Mouse (Mus musculus) G1E (cell line): ENCODE data around the gene Pgbd5. TPM values are rescaled to one million over a fixed set of nuclear protein-coding genes. Genes with fewer than 3 reads are reported as not detected.

Source experiments
- ATAC-seq: 2 replicates; pipeline ENCODE4 v1.8.0; 2016; ENCODE audit warnings: mild to moderate bottlenecking; ENCODE audit not compliant: insufficient number of reproducible peaks, poor library complexity, low FRiP score, severe bottlenecking; ENCODE audit errors: extremely low read depth
- DNase-seq: peaks from one replicate; pipeline ENCODE4 v3.0.0; 2012; ENCODE audit warnings: low spot score
- H3K27me3 ChIP-seq: 2 replicates; pipeline ENCODE4 v1.6.1; 2012; ENCODE audit warnings: mild to moderate bottlenecking, low read length, inconsistent platforms; ENCODE audit not compliant: insufficient read depth
- H3K36me3 ChIP-seq: replicated peaks from 2 replicates; pipeline ENCODE3; 2012; ENCODE audit warnings: mild to moderate bottlenecking, inconsistent platforms
- H3K4me1 ChIP-seq: 2 replicates; pipeline ENCODE4 v1.6.1; 2012; ENCODE audit warnings: low read depth, low read length, inconsistent platforms, mixed read lengths; ENCODE audit not compliant: insufficient read depth
- H3K4me3 ChIP-seq: 2 replicates; pipeline ENCODE4 v1.5.1; 2012; ENCODE audit warnings: low read depth, mild to moderate bottlenecking, inconsistent platforms, low read length, moderate library complexity, mixed read lengths
- H3K9me3 ChIP-seq: replicated peaks from 2 replicates; pipeline ENCODE4 v1.6.1; 2012; ENCODE audit warnings: inconsistent platforms
- CTCF ChIP-seq: IDR thresholded peaks from 2 replicates; pipeline ENCODE4 v1.5.1; 2012; ENCODE audit warnings: low read depth, low read length, inconsistent platforms, mixed read lengths
- GATA1 ChIP-seq: IDR thresholded peaks from 2 replicates; pipeline ENCODE4 v1.6.1; 2012; ENCODE audit warnings: borderline replicate concordance, low read length, inconsistent platforms, mixed read lengths
- GATA2 ChIP-seq: IDR thresholded peaks from 2 replicates; pipeline ENCODE4 v1.6.1; 2012; ENCODE audit warnings: low read depth, low read length, inconsistent platforms, borderline replicate concordance
- POLR2AphosphoS5 ChIP-seq: IDR thresholded peaks from 2 replicates; pipeline ENCODE4 v1.6.1; 2012; ENCODE audit warnings: low read depth, low read length, inconsistent platforms; ENCODE audit not compliant: insufficient replicate concordance
- TAL1 ChIP-seq: conservative IDR thresholded peaks from 2 replicates; pipeline ENCODE4 v1.6.1; 2012; ENCODE audit warnings: low read depth, low read length, inconsistent platforms, mixed read lengths
- polyA plus RNA-seq: library from polyadenylated mRNA; stranded (reverse); fragments of >175 nt; gene quantifications from 2 replicates; pipeline ENCODE4 v1.2.3, GENCODE M21; 2012
- total RNA-seq, 2 experiments: library from RNA; stranded (forward) in 1 of 2; stranded (reverse) in 1 of 2; fragments of 200-1000 nt in 1 of 2; fragments of >200 nt in 1 of 2; fragmentation: Nextera tagmentation in 1 of 2; gene quantifications; 2 replicates each; pipeline ENCODE4 v1.2.3; 2014 to 2017

The Pgbd5 gene
- total RNA-seq (2014; fragmentation: Nextera tagmentation), result not detected in 2 replicates
- 0.12 and 0.22 TPM in 2 replicates for total RNA-seq (2017)
- not detected in 2 replicates for polyA plus RNA-seq

DNA sequence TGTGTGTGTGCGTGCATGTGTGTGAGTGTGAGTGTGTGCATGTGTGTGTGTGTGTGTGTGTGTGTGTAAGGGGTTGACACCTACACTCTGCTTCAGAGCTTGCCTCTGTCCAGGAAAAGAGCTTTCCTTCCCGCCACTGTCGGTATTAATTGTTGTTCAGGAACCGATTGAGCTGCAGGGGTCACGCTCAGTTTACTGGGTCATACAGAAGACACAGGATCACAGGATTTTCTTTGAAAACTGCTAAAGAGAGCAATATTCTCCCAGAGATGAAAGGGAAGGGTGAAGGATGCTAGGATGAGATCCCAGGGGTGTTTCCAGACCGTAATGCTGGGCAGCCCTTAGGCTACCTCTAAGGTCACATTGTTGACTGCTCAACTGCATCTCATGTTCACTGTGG, at the start of gene Pgbd5:
Gene Pgbd5 (minus strand): TSS at position 101 of the 400 bp plus-strand sequence.
- DNase-seq (no peak), ATAC-seq (no peak)
- H3K4me1 ChIP-seq, result no peaks in the 10 kb centered on the region
- H3K9me3 ChIP-seq, result peaks cover 23% of the 10 kb centered on the region
- H3K36me3 ChIP-seq, result no peaks in the 10 kb centered on the region
- no peaks in the 10 kb centered on the region for H3K27me3 ChIP-seq
- no peak for TF ChIP-seq POLR2AphosphoS5
- no peak for TF ChIP-seq TAL1
- TF ChIP-seq CTCF, result no peak
- TF ChIP-seq GATA2, result no peak
- no peak for TF ChIP-seq GATA1
- H3K4me3 ChIP-seq, result no peak within 1 kb of the TSS

DNA sequence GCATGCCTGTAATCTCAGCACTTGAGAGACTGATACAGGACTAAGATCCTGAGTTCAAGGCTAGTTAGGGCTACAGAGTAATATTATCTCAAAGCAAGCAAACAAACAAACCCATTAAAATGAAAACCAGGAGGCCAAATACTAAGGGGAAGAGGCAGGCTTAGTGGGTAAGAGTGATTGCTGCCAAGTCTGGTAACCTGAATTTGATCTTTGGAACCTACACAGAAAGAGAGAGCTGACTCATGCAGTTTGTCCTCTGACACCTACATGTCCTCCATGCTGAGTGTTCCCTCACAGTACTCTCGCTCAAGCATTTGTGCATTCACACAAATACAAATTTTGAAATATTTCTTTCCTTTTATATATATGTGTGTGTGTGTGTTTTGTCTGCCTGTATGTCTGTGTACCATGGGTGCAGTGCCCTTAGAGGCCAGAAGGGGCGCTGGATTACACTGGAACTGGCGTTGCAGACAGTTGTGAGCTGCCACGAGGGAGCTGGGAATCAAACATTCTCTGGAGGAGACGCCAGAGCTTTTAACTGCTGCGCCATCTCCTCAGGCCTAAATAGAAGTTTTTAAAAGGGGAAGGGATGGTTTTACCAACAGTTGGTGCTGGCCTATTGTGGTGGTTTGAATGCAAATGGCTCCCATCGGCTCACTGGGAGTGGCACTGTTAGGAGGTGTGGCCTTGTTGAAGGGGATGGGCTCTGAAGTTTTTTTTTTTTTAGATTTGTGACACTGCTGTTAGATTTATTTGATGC, 44.1 kb upstream of the Pgbd5 start:
- ATAC-seq, result no peak
- TF ChIP-seq GATA2 (no peak), GATA1 (no peak), TAL1 (no peak), CTCF (no peak), POLR2AphosphoS5 (no peak)
- H3K4me3 ChIP-seq, result no peak overlapping the region
- H3K36me3 ChIP-seq, result no peaks in the 10 kb centered on the region
- no peak for DNase-seq
- H3K27me3 ChIP-seq, result no peaks in the 10 kb centered on the region
- H3K4me1 ChIP-seq, result no peaks in the 10 kb centered on the region
- peaks cover 8% of the 10 kb centered on the region for H3K9me3 ChIP-seq

DNA sequence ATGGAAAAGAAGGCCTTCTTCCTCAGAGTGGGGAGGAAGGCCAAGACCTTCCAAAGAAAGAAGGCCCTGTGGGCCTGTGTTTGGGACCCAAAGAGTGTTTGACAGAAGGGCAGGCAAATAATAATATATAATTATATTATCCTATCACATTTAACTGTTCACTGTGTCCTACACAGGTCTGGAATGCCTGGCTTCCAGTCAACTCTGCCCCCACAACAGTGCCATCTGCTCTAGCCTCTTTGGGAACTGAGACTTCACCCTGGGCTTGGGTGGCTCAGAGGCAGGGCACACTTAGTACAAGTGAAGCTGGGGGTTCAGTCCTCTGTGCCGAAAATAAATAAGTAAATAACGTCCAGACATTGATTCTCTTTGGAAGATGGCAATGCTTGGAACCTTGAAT, 43.3 kb upstream of the Pgbd5 start:
- Histone ChIP-seq H3K4me3 (no peak overlapping the region), H3K4me1 (no peaks in the 10 kb centered on the region), H3K36me3 (no peaks in the 10 kb centered on the region), H3K27me3 (no peaks in the 10 kb centered on the region), H3K9me3 (peaks cover 11% of the 10 kb centered on the region)
- DNase-seq, result no peak
- no peak for TF ChIP-seq TAL1
- TF ChIP-seq GATA1, result no peak
- no peak for TF ChIP-seq POLR2AphosphoS5
- no peak for TF ChIP-seq GATA2
- no peak for TF ChIP-seq CTCF
- ATAC-seq, result no peak

DNA sequence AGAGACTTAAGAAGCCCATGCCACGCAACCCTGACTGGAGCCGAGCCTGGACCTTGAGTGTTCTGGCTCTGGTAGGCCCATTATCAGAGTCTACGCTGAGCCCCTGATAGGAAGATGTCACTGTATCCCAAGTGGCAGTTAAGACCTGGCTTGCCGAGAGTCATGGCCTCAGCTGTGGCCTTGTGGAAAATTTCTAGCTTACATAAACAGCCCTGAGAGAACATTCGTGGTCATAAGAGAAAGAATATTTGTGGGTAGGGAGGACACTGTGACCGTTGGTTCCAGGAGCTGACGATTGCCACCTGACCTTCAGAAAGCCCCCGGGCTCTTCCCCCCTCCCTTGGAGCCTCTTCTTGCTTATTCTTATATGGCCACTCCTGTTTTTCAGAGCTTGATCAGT, 40.9 kb upstream of the Pgbd5 start:
- Histone ChIP-seq H3K36me3 (no peaks in the 10 kb centered on the region), H3K4me3 (no peak overlapping the region), H3K27me3 (no peaks in the 10 kb centered on the region), H3K4me1 (no peaks in the 10 kb centered on the region), H3K9me3 (peaks cover 13% of the 10 kb centered on the region)
- DNase-seq, result no peak
- TF ChIP-seq CTCF (no peak), GATA1 (no peak), TAL1 (no peak), POLR2AphosphoS5 (no peak), GATA2 (no peak)
- no peak for ATAC-seq

DNA sequence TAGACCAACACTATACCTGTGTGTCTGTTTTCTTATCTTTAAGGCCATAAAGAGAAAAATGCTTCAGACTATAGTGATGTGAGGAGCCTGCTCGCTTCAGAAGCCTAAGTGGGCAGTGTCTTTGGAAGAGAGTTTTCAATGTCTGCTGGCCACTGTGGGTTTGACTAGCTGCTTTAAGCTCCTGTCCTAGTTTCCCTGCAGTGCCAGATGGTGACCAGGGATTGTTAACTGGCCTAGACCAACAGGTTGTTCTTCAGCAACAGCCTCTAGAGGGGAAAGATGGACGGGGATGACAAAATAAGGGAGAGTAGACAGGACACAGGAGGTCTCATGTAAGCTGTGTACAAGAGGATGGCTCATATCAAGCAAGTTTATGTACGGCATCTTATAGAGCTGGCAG, 39.8 kb upstream of the Pgbd5 start:
- Histone ChIP-seq H3K36me3 (no peaks in the 10 kb centered on the region), H3K27me3 (no peaks in the 10 kb centered on the region), H3K4me1 (no peaks in the 10 kb centered on the region), H3K4me3 (no peak overlapping the region), H3K9me3 (peaks cover 17% of the 10 kb centered on the region)
- DNase-seq (no peak), ATAC-seq (no peak)
- no peak for TF ChIP-seq CTCF

DNA sequence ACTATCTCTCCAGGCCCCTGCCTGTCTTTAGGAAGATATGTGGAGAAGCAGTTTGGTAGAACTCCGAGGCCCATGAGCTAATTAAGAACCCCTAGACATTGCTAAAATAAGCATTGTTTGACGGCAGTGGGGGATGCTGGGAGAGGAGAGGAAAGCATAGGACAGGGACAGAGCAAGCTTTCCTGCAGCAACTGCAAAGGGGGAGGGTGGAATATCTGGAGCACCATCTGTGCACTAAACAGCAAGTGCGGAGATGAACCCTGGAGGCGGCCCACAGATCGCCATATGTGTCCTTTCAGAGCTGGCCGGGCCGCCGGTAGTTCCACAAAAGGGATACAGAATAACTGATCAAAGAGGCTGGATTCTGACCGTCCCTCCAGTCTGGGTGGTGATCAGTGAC, 37.2 kb upstream of the Pgbd5 start:
- Histone ChIP-seq H3K4me1 (no peaks in the 10 kb centered on the region), H3K36me3 (no peaks in the 10 kb centered on the region), H3K9me3 (peaks cover 10% of the 10 kb centered on the region; the same call in 1 of the 2 replicates), H3K27me3 (no peaks in the 10 kb centered on the region), H3K4me3 (no peak overlapping the region)
- DNase-seq (no peak), ATAC-seq (no peak)
- TF ChIP-seq GATA2, result no peak
- no peak for TF ChIP-seq TAL1
- TF ChIP-seq CTCF, result no peak
- no peak for TF ChIP-seq POLR2AphosphoS5
- no peak for TF ChIP-seq GATA1
